Mouse (Mus musculus) hindbrain, embryonic 12.5 days (tissue): ENCODE data around the gene Ppp1r2. TPM values are rescaled to one million over a fixed set of nuclear protein-coding genes. Genes with fewer than 3 reads are reported as not detected.

Experiments
- ATAC-seq: fragments of 200-750 bp; cut with Nextera tagmentation; 2 replicates; pipeline ENCODE4 v1.8.0; 2017; ENCODE audit warnings: moderate TSS enrichment; ENCODE audit not compliant: low FRiP score
- H3K27ac ChIP-seq: fragments of 300-500 bp; sonication (generic); 2 replicates; pipeline ENCODE4 v1.5.1; 2016; ENCODE audit warnings: mild to moderate bottlenecking
- H3K27me3 ChIP-seq: fragments of 300-500 bp; sonication (generic); 2 replicates; pipeline ENCODE4 v1.6.1; 2016; ENCODE audit warnings: mild to moderate bottlenecking
- H3K36me3 ChIP-seq: fragments of 300-500 bp; sonication (generic); 2 replicates; pipeline ENCODE4 v1.6.1; 2016; ENCODE audit warnings: mild to moderate bottlenecking
- H3K4me1 ChIP-seq: fragments of 300-500 bp; sonication (generic); 2 replicates; pipeline ENCODE4 v1.6.1; 2016
- H3K4me2 ChIP-seq: fragments of 300-500 bp; sonication (generic); replicated peaks from 2 replicates; pipeline ENCODE4 v1.6.1; 2016; ENCODE audit warnings: mild to moderate bottlenecking
- H3K4me3 ChIP-seq: fragments of 300-500 bp; sonication (generic); 2 replicates; pipeline ENCODE4 v1.5.1; 2016; ENCODE audit warnings: mild to moderate bottlenecking
- H3K9ac ChIP-seq: fragments of 300-500 bp; sonication (generic); 2 replicates; pipeline ENCODE4 v1.6.1; 2016; ENCODE audit warnings: mild to moderate bottlenecking, moderate library complexity
- H3K9me3 ChIP-seq: fragments of 300-500 bp; sonication (generic); replicated peaks from 2 replicates; pipeline ENCODE4 v1.6.1; 2016; ENCODE audit warnings: mild to moderate bottlenecking
- WGBS: fragments of 180-500 bp; shearing (Covaris S2); methylation state at CpG from one replicate; pipeline ENCODE4 v1.1.7; 2016; 5-methylcytosine and 5-hydroxymethylcytosine counted together
- polyA plus RNA-seq: library from polyadenylated mRNA; unstranded; fragments of >200 nt; fragmentation: Nextera tagmentation; extraction: Ambion mirVana; gene quantifications from 2 replicates; pipeline ENCODE4 v1.2.1, GENCODE M21; 2016

Gene Ppp1r2
- polyA plus RNA-seq, 1 experiment from 2014 or later = 101 TPM

GRCm38 (mm10) chr16:31305199-31305919 lies 30.3 kb upstream of the Ppp1r2 start:
- Histone ChIP-seq H3K4me1 (peaks cover 9% of the 10 kb centered on the region), H3K36me3 (no peaks in the 10 kb centered on the region), H3K27ac (no peak overlapping the region), H3K27me3 (no peaks in the 10 kb centered on the region), H3K9ac (no peak overlapping the region), H3K9me3 (no peaks in the 10 kb centered on the region), H3K4me2 (no peak overlapping the region), H3K4me3 (no peak overlapping the region)
- no peak for ATAC-seq
- WGBS = 70% methylated on average over 5 of the region's 5 CpGs

- WGBS = 70% methylated on average over 10 of the region's 10 CpGs
- peaks cover 24% of the 10 kb centered on the region for H3K4me1 ChIP-seq
- no peaks in the 10 kb centered on the region for H3K9me3 ChIP-seq
- no peak overlapping the region for H3K4me3 ChIP-seq
- no peaks in the 10 kb centered on the region for H3K36me3 ChIP-seq
- H3K27me3 ChIP-seq = no peaks in the 10 kb centered on the region
- ATAC-seq = no peak
- no peak overlapping the region for H3K27ac ChIP-seq
- no peak overlapping the region for H3K4me2 ChIP-seq
- no peak overlapping the region for H3K9ac ChIP-seq
Measured at GRCm38 (mm10) chr16:31303276-31303675, 28.2 kb upstream of the Ppp1r2 start.

GRCm38 (mm10) chr16:31300883-31301532 lies 25.9 kb upstream of the Ppp1r2 start:
- Histone ChIP-seq H3K4me1 (peaks cover 24% of the 10 kb centered on the region), H3K9ac (no peak overlapping the region), H3K9me3 (no peaks in the 10 kb centered on the region), H3K27ac (no peak overlapping the region; the same call in 1 of the 2 replicates), H3K4me2 (no peak overlapping the region), H3K27me3 (no peaks in the 10 kb centered on the region), H3K36me3 (no peaks in the 10 kb centered on the region), H3K4me3 (no peak overlapping the region)
- no peak for ATAC-seq
- 73% methylated on average over 6 of the region's 6 CpGs for WGBS

- Histone ChIP-seq H3K9me3 (no peaks in the 10 kb centered on the region), H3K4me3 (no peak overlapping the region), H3K27me3 (no peaks in the 10 kb centered on the region), H3K27ac (peak overlapping the region; percentile 14), H3K36me3 (no peaks in the 10 kb centered on the region), H3K4me1 (peaks cover 24% of the 10 kb centered on the region), H3K9ac (no peak overlapping the region), H3K4me2 (no peak overlapping the region)
- WGBS = 29% methylated on average over 7 of the region's 7 CpGs
- no peak for ATAC-seq
Measured at GRCm38 (mm10) chr16:31300467-31300866, 25.4 kb upstream of the Ppp1r2 start.

GRCm38 (mm10) chr16:31299960-31300353 lies 24.9 kb upstream of the Ppp1r2 start:
- Histone ChIP-seq H3K9me3 (no peaks in the 10 kb centered on the region), H3K36me3 (no peaks in the 10 kb centered on the region), H3K27me3 (no peaks in the 10 kb centered on the region), H3K4me2 (no peak overlapping the region), H3K27ac (peak overlapping the region; percentile 14), H3K4me3 (no peak overlapping the region), H3K4me1 (peaks cover 24% of the 10 kb centered on the region), H3K9ac (no peak overlapping the region)
- WGBS = 10% methylated on average over 3 of the region's 3 CpGs
- peak; percentile 29 for ATAC-seq

GRCm38 (mm10) chr16:31299164-31299959 lies 24.3 kb upstream of the Ppp1r2 start:
- Histone ChIP-seq H3K9ac (no peak overlapping the region), H3K4me2 (no peak overlapping the region), H3K27ac (peak overlapping the region; percentile 14), H3K4me1 (peaks cover 24% of the 10 kb centered on the region), H3K4me3 (no peak overlapping the region), H3K9me3 (no peaks in the 10 kb centered on the region), H3K36me3 (no peaks in the 10 kb centered on the region), H3K27me3 (no peaks in the 10 kb centered on the region)
- 29% methylated on average over 11 of the region's 11 CpGs for WGBS
- ATAC-seq = peak; percentile 65; the same call in 1 of the 2 replicates

- H3K4me1 ChIP-seq = peaks cover 24% of the 10 kb centered on the region
- no peak overlapping the region for H3K4me2 ChIP-seq
- H3K27ac ChIP-seq = no peak overlapping the region
- no peak for ATAC-seq
- no peaks in the 10 kb centered on the region for H3K36me3 ChIP-seq
- 95% methylated on average over 7 of the region's 7 CpGs for WGBS
- H3K9me3 ChIP-seq = no peaks in the 10 kb centered on the region
- H3K4me3 ChIP-seq = no peak overlapping the region
- no peaks in the 10 kb centered on the region for H3K27me3 ChIP-seq
- no peak overlapping the region for H3K9ac ChIP-seq
Measured at GRCm38 (mm10) chr16:31297113-31297512, 22.0 kb upstream of the Ppp1r2 start.

- H3K4me3 ChIP-seq = no peak overlapping the region
- no peak for ATAC-seq
- no peaks in the 10 kb centered on the region for H3K36me3 ChIP-seq
- no peaks in the 10 kb centered on the region for H3K27me3 ChIP-seq
- no peaks in the 10 kb centered on the region for H3K9me3 ChIP-seq
- no peaks in the 10 kb centered on the region for H3K4me1 ChIP-seq
- no peak overlapping the region for H3K27ac ChIP-seq
- 79% methylated on average over 4 of the region's 4 CpGs for WGBS
- H3K9ac ChIP-seq = no peak overlapping the region
- no peak overlapping the region for H3K4me2 ChIP-seq
Measured at GRCm38 (mm10) chr16:31293761-31294160, 18.7 kb upstream of the Ppp1r2 start.

- no peak overlapping the region for H3K4me2 ChIP-seq
- no peak overlapping the region for H3K4me3 ChIP-seq
- H3K4me1 ChIP-seq = no peaks in the 10 kb centered on the region
- no peak overlapping the region for H3K27ac ChIP-seq
- no peaks in the 10 kb centered on the region for H3K36me3 ChIP-seq
- H3K9ac ChIP-seq = no peak overlapping the region
- WGBS = 83% methylated on average over 7 of the region's 7 CpGs
- no peaks in the 10 kb centered on the region for H3K9me3 ChIP-seq
- no peak for ATAC-seq
- no peaks in the 10 kb centered on the region for H3K27me3 ChIP-seq
Measured at GRCm38 (mm10) chr16:31290751-31291365, 15.8 kb upstream of the Ppp1r2 start.

- 80% methylated on average over 10 of the region's 10 CpGs for WGBS
- no peaks in the 10 kb centered on the region for H3K9me3 ChIP-seq
- no peak overlapping the region for H3K4me3 ChIP-seq
- H3K4me1 ChIP-seq = no peaks in the 10 kb centered on the region
- H3K27ac ChIP-seq = no peak overlapping the region
- H3K4me2 ChIP-seq = no peak overlapping the region
- H3K9ac ChIP-seq = no peak overlapping the region
- no peaks in the 10 kb centered on the region for H3K27me3 ChIP-seq
- ATAC-seq = no peak
- H3K36me3 ChIP-seq = no peaks in the 10 kb centered on the region
Measured at GRCm38 (mm10) chr16:31290281-31290680, 15.2 kb upstream of the Ppp1r2 start.

- 87% methylated on average over 3 of the region's 3 CpGs for WGBS
- no peak overlapping the region for H3K4me2 ChIP-seq
- no peaks in the 10 kb centered on the region for H3K27me3 ChIP-seq
- no peak overlapping the region for H3K4me3 ChIP-seq
- no peaks in the 10 kb centered on the region for H3K4me1 ChIP-seq
- no peaks in the 10 kb centered on the region for H3K9me3 ChIP-seq
- H3K9ac ChIP-seq = no peak overlapping the region
- H3K36me3 ChIP-seq = no peaks in the 10 kb centered on the region
- no peak overlapping the region for H3K27ac ChIP-seq
- no peak for ATAC-seq
Measured at GRCm38 (mm10) chr16:31287712-31288111, 12.6 kb upstream of the Ppp1r2 start.
